Mouse (Mus musculus) embryonic fibroblast, embryonic 13.5 days (primary cell): ENCODE measurements around the gene Tmem165.

Experiments used
- CTCF ChIP-seq: IDR thresholded peaks from 2 replicates; pipeline ENCODE4 v1.5.1; 2011; ENCODE audit warnings: mild to moderate bottlenecking, control low read depth, low read length, moderate library complexity, borderline replicate concordance; ENCODE audit not compliant: insufficient read depth
- POLR2A ChIP-seq: IDR thresholded peaks from 2 replicates; pipeline ENCODE4 v1.6.1; 2011; ENCODE audit warnings: low read depth, mild to moderate bottlenecking, control low read depth, low read length, moderate library complexity

GRCm38 (mm10) chr5:76159555-76159954 is 24.1 kb upstream of the Tmem165 start:
- TF ChIP-seq CTCF (no peak), POLR2A (no peak)
